Mouse (Mus musculus) heart, embryonic 10.5 days (tissue): ENCODE measurements at regions not wholly inside any gene's neighbourhood (a gene's known extent, or its start where the extent isn't known, plus 50 kb on each side); places are given as distances from the start of the nearest gene placed in this dataset.

Experiments used
- DNase-seq: peaks from one replicate; pipeline ENCODE4 v3.0.0-alpha.2; 2017; ENCODE audit warnings: low spot score
- H3K27ac ChIP-seq: fragments of 300-500 bp; sonication (generic); 2 replicates; pipeline ENCODE4 v1.5.1; 2016; ENCODE audit warnings: mild to moderate bottlenecking
- H3K27me3 ChIP-seq: fragments of 300-500 bp; sonication (generic); 2 replicates; pipeline ENCODE4 v1.6.1; 2016; ENCODE audit warnings: mild to moderate bottlenecking; ENCODE audit not compliant: poor library complexity, insufficient read depth, severe bottlenecking
- H3K36me3 ChIP-seq: fragments of 300-500 bp; sonication (generic); 2 replicates; pipeline ENCODE4 v1.6.1; 2016; ENCODE audit warnings: mild to moderate bottlenecking, moderate library complexity
- H3K4me1 ChIP-seq: fragments of 300-500 bp; sonication (generic); 2 replicates; pipeline ENCODE4 v1.6.1; 2016; ENCODE audit warnings: mild to moderate bottlenecking
- H3K4me3 ChIP-seq: fragments of 300-500 bp; sonication (generic); 2 replicates; pipeline ENCODE4 v1.5.1; 2016; ENCODE audit warnings: mild to moderate bottlenecking, moderate library complexity
- H3K9me3 ChIP-seq: fragments of 300-500 bp; sonication (generic); 2 replicates; pipeline ENCODE4 v1.6.1; 2016; ENCODE audit warnings: mild to moderate bottlenecking, moderate library complexity
- WGBS: fragments of 180-500 bp; shearing (Covaris S2); methylation state at CpG from one replicate; pipeline ENCODE4 v1.1.7; 2016; 5-methylcytosine and 5-hydroxymethylcytosine counted together

- no peak for DNase-seq
- peaks cover 10% of the 10 kb centered on the region for H3K4me1 ChIP-seq
- no peaks in the 10 kb centered on the region for H3K9me3 ChIP-seq
- no peak overlapping the region for H3K27ac ChIP-seq
- H3K36me3 ChIP-seq: no peaks in the 10 kb centered on the region
- H3K27me3 ChIP-seq: no peaks in the 10 kb centered on the region
- WGBS: 73% methylated on average over 6 of the region's 6 CpGs
- H3K4me3 ChIP-seq: no peak overlapping the region
Measured at GRCm38 (mm10) chr14:120224202-120224846, 51.1 kb upstream of the Mbnl2 start.

DNA sequence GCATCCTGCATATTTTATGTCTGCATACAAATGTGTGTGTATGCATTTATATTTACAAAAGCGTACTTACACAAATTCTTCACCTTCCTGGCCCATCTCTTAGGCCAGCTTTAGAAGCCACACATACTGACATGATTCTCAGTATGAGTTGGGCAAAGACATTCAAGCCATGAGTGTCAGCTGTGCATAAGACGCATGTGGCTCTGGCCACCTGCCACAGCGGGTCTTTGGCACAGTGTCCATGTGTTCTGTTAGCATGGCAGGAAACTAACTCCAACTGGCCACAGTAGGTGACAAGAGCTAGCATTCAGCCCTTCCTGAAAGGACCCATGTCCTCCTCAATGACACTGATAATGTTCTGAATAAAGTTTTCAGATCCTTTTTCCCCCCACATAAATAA is 49.8 kb upstream of the Mbnl2 start:
- H3K27ac ChIP-seq: no peak overlapping the region
- no peaks in the 10 kb centered on the region for H3K27me3 ChIP-seq
- H3K9me3 ChIP-seq: no peaks in the 10 kb centered on the region
- DNase-seq: no peak
- H3K36me3 ChIP-seq: no peaks in the 10 kb centered on the region
- H3K4me1 ChIP-seq: peaks cover 10% of the 10 kb centered on the region
- no peak overlapping the region for H3K4me3 ChIP-seq
- WGBS: 80% methylated on average over 3 of the region's 3 CpGs
